Mouse (Mus musculus) urinary bladder, postnatal 14 days (tissue): ENCODE data around the gene Serpinb5.
"Not testable (repeated sequence)": the region's sequence is repeated elsewhere in the genome, so short reads cannot be mapped to it uniquely, and the experiment has no call there.

Experiments
- DNase-seq: peaks from one replicate; pipeline ENCODE4 v3.0.0; 2021; ENCODE audit warnings: low spot score

Gene Serpinb5

GRCm38 (mm10) chr1:106860847-106861246 is at the start of gene Serpinb5:
Gene Serpinb5 (plus strand): TSS chr1:106861173.
- DNase-seq = peak; percentile 87

DNA sequence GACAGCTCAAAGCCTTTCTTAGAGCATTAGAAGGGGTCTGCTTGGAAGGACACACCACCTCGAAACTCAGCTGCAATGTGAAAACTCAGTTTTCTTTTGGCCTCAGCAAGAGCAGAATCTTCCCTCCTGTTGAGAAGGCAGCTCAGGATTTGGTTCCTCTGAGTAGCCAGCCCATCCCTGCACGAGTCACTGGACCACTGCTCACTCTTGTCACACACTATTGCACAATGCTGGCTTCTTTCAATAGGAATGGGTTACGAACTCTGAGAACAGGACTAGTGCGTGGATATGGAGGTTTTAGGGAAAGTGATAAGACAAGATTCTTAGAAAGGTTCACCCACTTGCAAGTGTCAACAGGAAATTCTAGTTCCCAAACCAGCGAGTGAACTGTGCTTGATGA is 46.1 kb upstream of the Serpinb5 start:
- DNase-seq = no peak

GRCm38 (mm10) chr1:106815265-106815664 is 45.7 kb upstream of the Serpinb5 start:
- no peak for DNase-seq

DNA sequence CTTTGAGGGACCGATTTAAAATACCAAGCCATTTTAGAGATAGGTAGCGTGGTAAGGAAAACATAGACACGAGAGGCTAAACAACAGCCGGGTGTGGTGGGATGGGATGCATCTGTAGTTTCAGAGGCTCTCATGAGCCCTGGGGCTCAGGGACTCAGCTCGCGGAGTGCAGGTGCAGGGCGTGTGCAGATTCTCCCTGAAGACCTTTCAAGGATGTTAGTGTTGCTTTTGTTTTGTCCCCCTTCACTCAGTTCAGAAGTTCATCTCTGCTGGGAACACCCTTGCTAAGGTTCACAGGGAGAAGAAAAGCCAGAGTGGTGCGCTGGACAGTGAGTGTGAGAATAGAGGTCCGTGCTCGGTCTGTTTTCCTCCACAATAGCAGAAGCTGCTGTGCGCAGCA is 44.2 kb upstream of the Serpinb5 start:
- no peak for DNase-seq

GRCm38 (mm10) chr1:106818323-106818722 is 42.6 kb upstream of the Serpinb5 start:
- no peak for DNase-seq

- DNase-seq = peak; percentile 25
Measured at GRCm38 (mm10) chr1:106822297-106822696, 38.7 kb upstream of the Serpinb5 start.

GRCm38 (mm10) chr1:106828784-106829183 is 32.2 kb upstream of the Serpinb5 start:
- no peak for DNase-seq

- no peak for DNase-seq
Measured at GRCm38 (mm10) chr1:106865543-106865942, 4.6 kb downstream of the Serpinb5 start.

GRCm38 (mm10) chr1:106866029-106866428 is 5.1 kb downstream of the Serpinb5 start:
- no peak for DNase-seq

GRCm38 (mm10) chr1:106866768-106867167 is 5.8 kb downstream of the Serpinb5 start:
- no peak for DNase-seq

- no peak for DNase-seq
Measured at GRCm38 (mm10) chr1:106869986-106870385, 9.0 kb downstream of the Serpinb5 start.

DNA sequence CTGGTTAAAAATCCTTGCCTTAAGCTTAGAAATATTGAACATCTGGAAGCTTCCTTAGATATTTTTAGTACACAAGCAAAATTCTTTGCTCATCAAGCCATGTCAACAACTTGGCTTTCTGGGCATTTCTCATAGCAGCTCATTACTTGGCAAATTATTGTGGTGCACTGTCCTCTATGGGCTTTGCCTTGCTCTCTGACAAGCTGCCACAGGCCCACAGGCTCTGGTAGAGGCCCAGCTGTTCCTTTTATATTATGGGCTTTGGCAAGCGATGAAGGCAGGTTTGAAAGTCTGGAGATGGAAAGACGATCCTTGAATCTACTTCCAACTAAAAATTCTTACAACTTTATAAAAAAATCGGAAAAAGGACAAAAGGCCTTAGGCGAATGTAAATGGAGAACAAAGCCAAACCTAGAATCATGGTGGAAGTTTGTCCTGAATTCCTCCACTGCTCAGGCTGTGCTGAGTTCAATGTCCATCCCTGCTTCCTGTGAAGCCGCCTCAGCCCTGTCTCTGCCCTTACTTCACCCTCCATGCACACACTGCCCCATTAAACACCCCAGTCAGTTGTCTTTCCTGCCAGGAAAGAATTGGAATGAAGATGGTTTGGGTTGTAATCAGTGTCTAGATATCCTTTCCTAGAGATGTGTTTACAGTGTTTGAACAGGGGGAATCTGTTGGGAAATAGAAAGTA is 14.4 kb downstream of the Serpinb5 start:
- no peak for DNase-seq

DNA sequence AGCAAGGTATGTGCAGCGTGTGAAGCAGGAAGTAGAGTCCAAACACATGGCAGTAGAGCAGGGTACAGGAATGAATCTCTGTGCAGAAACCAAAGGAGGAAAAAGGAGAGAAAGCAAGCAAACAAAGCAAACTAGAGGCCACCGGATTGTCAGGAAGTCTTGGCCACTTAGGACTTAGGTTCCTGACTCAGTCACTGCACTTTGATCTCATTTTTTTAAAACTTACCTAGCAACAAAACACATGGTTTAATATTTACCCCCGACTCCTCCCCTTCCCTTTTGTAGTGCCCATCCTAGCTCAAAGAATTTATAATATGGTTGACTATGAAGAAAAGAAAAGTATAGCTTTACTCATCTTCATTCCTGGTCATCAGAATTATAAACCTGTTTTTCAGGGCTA is 15.2 kb downstream of the Serpinb5 start:
- DNase-seq = no peak

DNA sequence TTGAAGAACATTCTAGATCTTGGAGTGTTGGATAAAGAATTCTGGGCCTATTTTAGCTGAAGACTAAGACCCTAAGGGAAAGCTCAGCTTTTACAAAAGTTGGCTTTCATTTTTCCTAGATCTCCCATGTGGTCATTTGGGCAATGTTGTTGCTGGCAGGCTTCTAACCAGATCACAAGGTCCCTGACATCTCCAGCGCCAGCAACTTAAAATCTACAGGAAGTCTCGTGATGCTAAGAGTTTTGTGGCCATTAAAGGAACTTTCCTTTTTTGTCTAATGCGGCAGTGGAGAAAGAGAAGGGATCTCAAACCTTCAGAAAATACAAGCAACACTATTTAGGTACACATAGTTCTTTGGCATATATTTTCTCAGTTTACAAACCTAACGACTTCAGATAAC is 21.8 kb downstream of the Serpinb5 start:
- no peak for DNase-seq

- DNase-seq = no peak
Measured at GRCm38 (mm10) chr1:106883369-106883768, 22.4 kb downstream of the Serpinb5 start.

- no peak for DNase-seq
Measured at GRCm38 (mm10) chr1:106883812-106884211, 22.8 kb downstream of the Serpinb5 start.

DNA sequence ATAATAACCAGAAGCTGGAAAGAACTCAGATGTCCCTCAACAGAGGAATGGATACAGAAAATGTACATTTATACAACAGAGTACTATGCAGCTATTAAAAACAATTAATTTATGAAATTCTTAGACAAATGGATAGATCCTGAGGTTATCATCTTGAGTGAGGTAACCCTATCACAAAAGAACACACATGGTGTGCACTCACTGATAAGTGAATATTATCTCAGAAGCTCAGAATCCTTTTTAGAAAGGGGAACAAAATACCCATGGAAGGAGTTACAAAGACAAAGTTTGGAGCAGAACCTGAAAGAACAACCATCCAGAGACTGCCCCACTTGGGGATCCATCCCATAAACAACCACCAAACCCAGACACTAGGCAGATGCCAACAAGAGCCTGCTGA is 34.2 kb downstream of the Serpinb5 start:
- not testable (repeated sequence) for DNase-seq

DNA sequence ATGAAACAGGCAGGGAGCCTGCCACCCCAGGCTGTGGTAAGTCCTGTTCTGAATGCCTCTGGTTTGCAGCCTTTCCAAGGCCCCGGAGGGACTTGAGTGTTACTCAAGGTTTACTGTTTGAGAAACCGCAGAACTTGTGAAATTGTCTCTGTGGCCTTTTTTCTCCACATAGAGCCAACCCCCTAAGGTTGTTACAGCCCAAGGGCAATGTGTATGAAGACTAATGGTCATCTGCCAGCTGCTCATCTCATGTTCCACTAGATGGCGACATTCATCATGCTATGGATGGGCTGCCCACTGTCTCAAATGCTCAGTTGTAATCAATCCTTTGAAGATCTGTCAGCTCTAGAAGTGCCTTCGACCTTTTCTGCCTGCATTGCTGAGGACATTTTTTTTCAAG is 40.4 kb downstream of the Serpinb5 start:
- no peak for DNase-seq

DNA sequence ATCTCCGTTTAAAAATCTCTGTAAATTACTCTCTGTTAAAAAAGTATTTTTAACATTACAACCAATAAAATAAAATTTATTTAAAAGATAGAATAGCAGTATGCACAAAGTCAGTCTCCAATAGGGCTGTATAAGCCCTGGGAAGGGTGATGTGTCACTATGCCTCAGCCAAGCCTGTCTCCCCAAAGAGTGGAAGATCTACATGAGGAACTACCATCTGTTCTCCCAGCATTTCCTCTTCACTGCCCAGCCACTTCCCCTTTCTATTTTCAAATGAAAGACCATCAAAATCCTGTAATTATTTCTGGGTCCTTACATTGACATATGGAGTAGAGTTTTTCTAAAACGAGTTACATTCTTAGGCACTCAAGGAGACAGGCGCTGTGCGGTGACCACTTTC is 71.0 kb downstream of the Serpinb5 start:
- DNase-seq = no peak
